Mouse (Mus musculus): ENCODE results near the gene Xpr1.

Xpr1 gene

DNA sequence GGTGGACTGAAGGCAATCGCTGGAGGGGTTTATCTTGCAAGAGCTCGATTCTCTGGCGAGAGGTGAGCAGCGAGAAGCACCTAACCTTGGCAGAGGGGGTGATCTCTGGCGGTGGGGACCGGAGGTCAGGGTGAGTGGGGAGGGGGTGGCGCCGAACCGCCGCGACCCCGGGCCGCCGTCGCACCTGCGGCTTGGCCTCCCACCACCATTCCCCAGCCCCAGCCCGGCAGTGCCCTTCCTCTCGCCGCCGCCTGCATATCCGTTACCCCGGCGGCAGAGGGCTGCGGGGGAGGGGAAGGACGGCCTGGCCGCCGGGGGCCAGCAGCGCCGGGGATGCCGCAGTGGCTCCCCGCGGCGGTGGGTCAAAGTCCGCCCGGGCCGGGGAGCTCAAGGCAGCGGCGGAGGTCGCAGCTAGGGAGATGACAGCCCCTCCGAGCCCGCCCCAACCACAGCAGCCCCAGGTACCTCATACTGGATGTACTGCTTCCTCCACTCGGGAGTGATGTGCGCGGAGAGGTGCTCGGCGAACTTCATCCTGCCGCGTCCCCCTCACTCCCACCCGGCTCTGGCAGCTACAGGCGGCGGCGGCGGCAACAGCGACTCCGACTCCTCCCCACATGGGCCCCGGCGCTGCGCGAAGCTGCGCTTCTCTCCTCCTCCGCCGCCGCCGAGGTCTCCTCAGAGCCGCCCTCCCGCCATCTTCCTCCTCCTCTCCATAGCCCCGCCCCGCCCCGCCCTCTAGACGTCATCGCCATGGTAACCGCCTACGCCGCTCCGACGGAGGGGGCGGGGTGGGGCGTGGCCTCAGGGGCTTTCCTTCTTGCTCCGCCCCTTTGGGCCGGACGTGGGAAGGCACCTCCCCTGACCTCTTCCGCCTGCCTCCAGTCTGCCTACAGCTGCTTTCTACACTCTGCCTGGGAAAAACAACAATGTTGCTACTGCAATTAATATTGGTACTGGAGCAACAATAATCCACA is at the start of gene Xpr1:
Gene Xpr1, minus strand, starts transcription at position 715 of the 977 bp plus-strand sequence.
- in situ Hi-C loops (cut with MboI; ENCODE audit: low pct_unique_long_range_greater_than_20kb in 1 of 2, low sequenced_read_pairs in 2 of 2, unreplicated experiment in 1 of 2): no loop called here

DNA sequence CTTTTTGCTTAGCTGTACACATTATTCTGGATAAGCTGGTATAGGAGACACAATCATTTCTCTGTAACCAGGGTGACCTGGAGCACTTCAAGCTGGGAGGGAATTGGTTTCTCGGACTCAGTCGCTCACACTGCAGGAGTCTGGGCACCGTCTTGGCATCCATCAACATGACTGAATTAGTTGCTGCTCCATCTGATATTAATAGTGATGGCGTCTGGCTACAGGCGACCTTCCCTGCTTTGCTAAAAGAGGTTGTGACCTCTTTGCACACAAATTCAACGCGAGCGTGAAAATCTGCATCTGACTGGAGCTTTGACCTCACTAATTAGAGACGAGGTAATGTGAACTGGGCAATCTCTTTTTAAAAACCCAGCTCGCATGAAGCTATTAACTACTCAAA is 46.2 kb upstream of the Xpr1 start:
- in situ Hi-C loops (cut with MboI; ENCODE audit: low pct_unique_long_range_greater_than_20kb in 1 of 2, low sequenced_read_pairs in 2 of 2, unreplicated experiment in 1 of 2): no loop called here

DNA sequence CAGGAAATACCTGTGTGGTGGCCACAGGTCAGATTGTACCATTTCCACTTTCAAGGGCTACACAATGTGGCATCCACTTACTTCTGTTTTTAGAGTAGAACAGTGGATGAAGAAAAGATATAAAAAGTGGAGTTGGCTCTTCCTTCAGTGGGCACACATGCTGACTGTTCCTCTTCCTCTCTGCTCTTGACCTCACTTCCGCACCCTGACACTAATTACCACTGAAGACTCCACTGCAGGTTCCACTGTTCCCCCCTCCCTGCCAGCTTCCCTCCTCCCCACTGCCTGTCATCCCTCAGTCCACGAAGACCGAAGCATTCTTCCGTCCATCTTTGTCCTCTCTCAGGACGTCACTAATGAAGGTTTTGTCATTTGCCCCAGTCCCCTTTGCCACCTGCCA is 45.4 kb upstream of the Xpr1 start:
- in situ Hi-C loops (cut with MboI; ENCODE audit: low pct_unique_long_range_greater_than_20kb in 1 of 2, low sequenced_read_pairs in 2 of 2, unreplicated experiment in 1 of 2): no loop called here

DNA sequence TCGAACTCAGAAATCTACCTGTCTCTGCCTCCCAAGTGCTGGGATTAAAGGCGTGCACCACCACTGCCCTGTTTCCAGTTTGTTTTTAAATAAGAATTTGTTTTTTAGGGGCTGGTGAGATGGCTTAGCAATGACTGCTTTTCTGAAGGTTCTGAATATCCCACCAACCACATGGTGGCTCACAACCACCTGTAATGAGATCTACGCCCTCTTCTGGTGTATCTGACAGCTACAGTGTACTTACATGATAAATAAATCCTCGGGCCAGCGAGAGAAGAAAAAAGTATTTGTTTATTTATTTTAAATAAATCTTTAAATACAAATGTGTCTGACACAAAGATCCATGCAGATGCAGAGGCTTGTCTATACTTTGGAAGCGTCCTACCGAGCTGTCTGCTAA is 40.3 kb upstream of the Xpr1 start:
- in situ Hi-C loops (cut with MboI; ENCODE audit: low pct_unique_long_range_greater_than_20kb in 1 of 2, low sequenced_read_pairs in 2 of 2, unreplicated experiment in 1 of 2): loop anchor here in 1 of 2 experiments (10.0 kb wide), 1 partner anchor 163 kb away; no protein-coding TSS in a partner anchor

DNA sequence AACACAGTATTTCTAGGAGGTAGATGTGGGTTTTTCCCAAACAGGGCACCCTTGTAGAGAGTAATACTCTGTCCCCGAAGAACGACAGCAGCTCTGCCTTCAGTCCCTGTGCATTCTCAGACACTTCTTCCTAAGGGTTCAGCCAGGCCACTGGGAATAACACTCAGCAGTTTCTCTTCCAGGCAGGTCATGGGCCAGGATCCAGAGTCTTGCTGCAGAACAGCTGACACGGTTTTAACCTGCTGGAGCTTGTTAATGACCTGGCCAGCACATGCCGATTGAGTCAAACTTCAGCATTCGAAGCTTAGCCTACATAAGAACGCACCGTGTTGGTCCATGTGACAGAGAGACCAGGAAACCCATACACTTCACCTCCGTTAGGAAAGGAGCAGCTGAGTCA is 36.0 kb upstream of the Xpr1 start:
- in situ Hi-C loops (cut with MboI; ENCODE audit: low pct_unique_long_range_greater_than_20kb in 1 of 2, low sequenced_read_pairs in 2 of 2, unreplicated experiment in 1 of 2): loop anchor here in 1 of 2 experiments (10.0 kb wide), 1 partner anchor 158 kb away; no protein-coding TSS in a partner anchor

DNA sequence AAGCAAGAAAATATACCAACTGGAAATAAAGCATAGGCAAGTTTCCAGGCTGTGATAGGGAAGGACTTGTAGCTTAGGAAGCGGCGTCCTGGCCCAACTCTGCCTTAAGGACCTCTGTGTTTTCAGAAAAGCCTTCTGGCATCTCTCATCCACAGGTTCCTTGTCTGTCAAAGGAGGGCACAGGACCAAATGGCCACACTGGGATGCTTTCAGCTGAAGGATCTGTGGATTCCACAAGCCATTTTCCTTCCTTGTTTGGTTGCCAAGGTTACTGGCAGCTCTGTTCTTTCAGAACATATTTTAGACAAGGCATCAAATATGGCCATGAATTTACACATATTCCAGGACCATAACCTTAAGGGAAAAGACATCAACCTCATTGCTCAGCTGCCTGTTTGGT is 31.7 kb upstream of the Xpr1 start:
- in situ Hi-C loops (cut with MboI; ENCODE audit: low pct_unique_long_range_greater_than_20kb in 1 of 2, low sequenced_read_pairs in 2 of 2, unreplicated experiment in 1 of 2): no loop called here

DNA sequence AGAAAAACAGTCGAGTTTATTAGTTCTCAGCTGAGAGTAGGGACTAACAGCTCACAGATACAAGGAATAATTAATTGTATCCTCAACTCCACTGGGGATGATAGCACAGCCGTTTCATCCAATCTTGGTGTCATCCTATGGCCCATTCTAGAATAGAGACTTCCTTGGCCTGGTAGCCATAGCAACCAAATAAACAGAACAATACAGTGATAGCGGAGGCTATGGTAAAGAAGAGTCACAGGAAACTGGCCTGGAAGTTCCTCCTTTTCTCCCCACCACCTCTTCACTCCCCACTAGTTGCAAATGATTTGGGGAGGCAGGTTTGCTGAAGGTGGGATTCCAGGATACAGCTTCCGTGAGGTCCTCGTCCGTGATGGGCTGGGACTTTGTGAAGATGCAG is 30.1 kb upstream of the Xpr1 start:
- in situ Hi-C loops (cut with MboI; ENCODE audit: low pct_unique_long_range_greater_than_20kb in 1 of 2, low sequenced_read_pairs in 2 of 2, unreplicated experiment in 1 of 2): no loop called here

DNA sequence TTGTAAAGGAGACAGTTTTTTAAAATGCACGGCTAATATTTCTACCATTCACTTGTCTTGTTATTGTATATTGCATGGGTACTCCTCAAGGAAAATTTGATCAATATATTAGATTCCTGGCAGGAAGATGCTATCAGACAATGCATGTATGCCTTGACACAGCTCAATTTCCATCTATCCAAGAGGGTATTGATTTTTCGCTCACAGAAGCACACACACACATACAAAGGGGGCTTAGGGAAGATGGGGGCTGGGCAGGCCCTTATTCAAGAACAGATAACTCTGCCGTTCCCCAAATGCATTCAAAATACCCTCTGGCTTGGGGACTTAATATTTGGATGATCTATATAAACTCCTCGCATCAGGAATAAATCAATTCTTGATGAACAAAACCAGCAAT is 25.9 kb upstream of the Xpr1 start:
- in situ Hi-C loops (cut with MboI; ENCODE audit: low pct_unique_long_range_greater_than_20kb in 1 of 2, low sequenced_read_pairs in 2 of 2, unreplicated experiment in 1 of 2): no loop called here

DNA sequence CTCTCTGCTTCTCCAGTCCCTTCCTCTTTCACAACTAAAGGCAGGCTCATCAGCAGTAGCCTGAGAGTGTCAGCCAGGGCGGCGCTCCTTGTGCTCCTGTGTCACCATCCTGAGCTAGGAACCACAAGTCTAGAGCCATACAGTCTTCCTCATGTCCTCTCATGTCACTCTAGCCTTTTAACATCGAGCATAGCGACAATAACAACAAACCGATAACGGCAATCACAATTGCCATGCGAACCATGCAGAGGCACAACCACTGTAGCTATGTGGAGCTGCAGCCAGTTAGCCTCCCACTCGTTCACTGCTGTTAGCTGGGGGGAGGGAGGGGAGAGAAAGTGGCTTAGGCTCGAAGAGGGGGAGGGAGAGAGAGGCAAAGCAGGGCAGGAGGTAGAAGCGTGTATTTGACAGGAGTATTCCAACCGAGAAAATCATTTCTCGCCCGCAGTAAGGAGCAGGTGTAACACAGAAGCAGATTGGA is 25.3 kb upstream of the Xpr1 start:
- in situ Hi-C loops (cut with MboI; ENCODE audit: low pct_unique_long_range_greater_than_20kb in 1 of 2, low sequenced_read_pairs in 2 of 2, unreplicated experiment in 1 of 2): no loop called here

DNA sequence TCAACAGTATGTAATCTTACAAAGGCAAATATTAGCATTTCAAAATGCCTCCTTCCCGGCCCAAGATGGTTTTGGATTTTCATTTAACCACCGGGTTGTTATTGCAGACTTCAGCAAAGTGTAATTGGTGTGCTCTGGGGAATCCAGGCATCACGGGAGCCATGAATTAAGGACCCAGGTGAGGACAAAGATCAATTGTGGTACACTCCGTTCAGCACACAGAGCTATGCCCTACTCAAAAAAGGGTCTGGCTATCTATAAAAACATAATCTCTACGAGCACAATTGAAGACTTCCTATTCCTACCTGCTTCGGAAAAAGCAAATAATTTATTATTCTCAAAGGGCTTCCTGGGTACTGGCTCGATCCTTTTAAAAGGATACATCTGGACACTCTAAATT is 22.3 kb upstream of the Xpr1 start:
- in situ Hi-C loops (cut with MboI; ENCODE audit: low pct_unique_long_range_greater_than_20kb in 1 of 2, low sequenced_read_pairs in 2 of 2, unreplicated experiment in 1 of 2): no loop called here

DNA sequence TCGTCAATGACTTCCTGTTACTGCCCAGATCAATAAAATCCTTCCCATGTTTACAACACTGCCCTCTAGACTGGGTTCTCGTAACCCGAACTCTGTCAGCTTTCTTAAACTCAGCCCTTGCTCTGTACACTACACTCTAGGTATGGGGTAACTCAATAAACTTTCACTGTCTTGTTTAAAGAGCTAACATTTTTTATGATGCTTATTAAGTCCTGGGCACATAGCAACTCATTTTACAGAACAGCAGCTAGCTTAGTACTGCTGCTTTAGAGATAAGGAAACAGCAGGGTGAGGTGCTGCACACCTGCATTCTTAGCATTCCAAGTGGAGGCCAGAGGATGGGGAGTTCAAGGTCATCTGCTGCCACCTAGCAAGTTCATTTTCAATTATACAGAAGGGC is 21.3 kb upstream of the Xpr1 start:
- in situ Hi-C loops (cut with MboI; ENCODE audit: low pct_unique_long_range_greater_than_20kb in 1 of 2, low sequenced_read_pairs in 2 of 2, unreplicated experiment in 1 of 2): no loop called here

DNA sequence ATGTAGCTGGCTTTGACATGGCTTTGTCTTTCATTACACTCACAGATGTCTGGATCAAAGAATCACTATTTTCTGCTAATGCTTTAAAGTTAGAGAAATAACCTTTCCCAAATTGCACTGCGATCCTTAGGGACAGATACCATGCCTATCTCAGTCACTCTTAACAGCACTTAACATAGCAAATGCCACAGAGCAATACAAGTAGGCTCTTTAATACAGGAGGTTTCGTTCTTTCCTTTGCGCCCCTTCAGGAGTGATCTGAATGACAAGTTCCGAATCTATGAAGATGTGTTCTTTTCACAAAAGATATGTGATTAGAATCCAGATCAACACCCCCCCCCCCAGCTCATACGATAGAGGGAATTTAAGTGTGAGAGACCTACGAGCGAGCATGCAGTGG is 12.1 kb upstream of the Xpr1 start:
- in situ Hi-C loops (cut with MboI; ENCODE audit: low pct_unique_long_range_greater_than_20kb in 1 of 2, low sequenced_read_pairs in 2 of 2, unreplicated experiment in 1 of 2): no loop called here

DNA sequence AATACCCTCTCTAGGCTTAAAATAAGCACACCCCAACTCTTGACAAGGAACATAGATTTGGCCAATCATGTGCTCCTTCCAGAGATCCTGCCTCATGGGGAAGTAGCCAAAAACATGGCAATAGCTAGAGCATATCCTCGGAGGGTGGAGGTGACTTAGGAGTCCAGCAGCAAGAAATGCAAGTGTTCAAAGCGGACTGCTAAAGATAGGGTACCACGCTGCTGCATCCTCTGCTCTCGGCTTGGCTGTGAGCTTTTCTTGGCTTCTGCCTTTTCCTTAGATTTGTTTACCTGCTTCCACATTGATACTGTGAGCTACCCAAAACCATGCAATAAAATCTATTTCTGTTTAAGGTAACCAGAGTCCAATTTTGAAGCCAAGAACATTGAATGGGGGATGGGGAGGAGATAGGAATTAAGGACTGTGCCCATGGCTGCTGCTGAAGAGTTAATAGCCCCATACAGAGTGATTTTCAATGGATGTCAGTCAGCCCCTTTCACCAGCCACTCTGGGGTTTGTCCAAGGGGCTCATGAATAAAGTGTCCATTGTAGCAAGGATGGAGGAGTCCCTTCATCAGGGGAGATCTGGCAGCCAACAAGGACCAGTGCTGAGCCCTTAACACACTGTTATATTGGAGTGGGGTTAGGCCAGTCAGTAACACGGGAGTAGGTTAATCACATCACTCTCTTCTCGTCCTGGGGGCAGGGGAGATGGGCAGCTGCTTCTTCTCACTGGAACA is 10.1 kb upstream of the Xpr1 start:
- in situ Hi-C loops (cut with MboI; ENCODE audit: low pct_unique_long_range_greater_than_20kb in 1 of 2, low sequenced_read_pairs in 2 of 2, unreplicated experiment in 1 of 2): no loop called here

DNA sequence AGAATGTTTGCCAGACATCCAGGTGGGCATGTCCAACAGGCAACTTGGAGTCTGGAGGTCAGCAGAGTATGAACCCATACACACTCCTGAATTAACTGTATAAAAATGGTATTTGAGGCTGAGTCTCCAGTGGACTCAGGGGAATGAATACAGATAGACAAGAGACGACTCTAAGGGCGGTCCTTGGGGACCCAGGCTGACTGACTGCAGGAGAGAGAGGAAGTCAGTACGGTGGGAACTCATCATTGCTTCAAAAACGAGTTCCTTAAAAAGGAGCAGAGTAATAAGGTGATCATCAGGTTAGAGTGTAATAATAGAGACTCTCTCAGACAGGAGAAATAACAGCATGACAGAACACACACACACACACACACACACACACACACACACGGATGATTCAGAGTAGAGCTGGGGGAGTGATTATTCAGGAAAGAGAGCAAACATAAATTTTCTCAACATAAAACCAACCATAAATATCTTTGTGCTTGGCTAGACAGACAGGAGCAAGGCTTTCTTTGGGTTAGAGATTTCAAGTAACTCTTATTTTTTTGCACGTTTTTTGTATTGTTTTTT is 8.6 kb upstream of the Xpr1 start:
- in situ Hi-C loops (cut with MboI; ENCODE audit: low pct_unique_long_range_greater_than_20kb in 1 of 2, low sequenced_read_pairs in 2 of 2, unreplicated experiment in 1 of 2): no loop called here

DNA sequence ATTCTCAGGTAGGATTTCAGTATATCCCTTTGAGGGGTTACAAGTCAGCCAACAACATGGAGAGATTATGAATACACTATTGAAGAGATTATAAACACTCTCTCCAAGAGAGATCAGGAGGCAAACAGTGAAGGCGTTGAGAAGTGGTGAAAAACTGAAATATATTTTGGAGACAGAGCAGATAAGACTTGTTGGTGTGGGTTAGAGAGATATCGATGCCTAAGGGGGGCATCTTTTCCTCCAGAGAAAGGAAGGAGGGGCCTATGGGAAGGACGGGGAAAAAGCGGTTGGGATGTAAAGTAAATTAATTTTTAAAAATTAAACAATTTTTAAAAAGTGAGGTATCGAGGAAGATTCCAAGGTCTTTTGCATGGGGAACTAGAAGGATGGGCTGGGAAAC is 8.1 kb upstream of the Xpr1 start:
- in situ Hi-C loops (cut with MboI; ENCODE audit: low pct_unique_long_range_greater_than_20kb in 1 of 2, low sequenced_read_pairs in 2 of 2, unreplicated experiment in 1 of 2): no loop called here

DNA sequence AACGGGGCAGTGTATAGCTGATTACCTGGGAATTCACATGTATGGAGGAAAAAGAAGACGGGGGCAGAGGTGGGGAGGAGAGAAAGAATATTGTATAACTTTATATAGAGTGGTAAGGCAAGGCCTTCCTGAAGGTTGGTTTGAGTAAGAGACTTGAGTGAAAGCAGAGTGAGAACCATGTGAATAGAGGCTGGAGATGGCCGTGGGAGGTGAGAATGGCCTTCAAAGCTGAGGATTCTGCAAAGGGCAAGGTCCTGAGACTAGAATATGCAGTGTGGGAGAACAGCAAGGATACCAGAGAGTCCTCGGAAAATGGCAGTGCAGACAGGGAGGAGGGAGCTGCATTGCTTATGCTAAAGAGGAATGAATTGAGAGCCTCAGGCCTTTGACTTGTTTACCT is 6.6 kb upstream of the Xpr1 start:
- in situ Hi-C loops (cut with MboI; ENCODE audit: low pct_unique_long_range_greater_than_20kb in 1 of 2, low sequenced_read_pairs in 2 of 2, unreplicated experiment in 1 of 2): no loop called here

DNA sequence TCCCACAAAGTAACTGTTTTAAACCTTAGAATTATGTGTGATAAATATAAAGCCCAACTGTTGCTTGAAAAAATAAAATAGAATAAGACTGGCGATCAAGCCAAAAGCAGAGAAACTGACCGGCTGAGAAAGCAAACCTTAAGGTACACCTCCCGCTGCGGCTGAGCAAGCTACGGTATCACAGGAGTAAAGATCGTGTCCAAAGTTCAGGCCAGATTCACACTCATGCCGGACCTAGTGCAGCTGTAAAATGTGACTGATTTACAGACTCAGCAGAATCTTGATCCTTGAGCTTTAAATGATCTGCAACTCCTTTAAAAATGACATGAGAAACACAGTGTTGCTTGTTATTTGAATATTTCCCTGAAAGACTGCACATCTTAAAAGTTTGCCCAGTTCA is 4.8 kb upstream of the Xpr1 start:
- in situ Hi-C loops (cut with MboI; ENCODE audit: low pct_unique_long_range_greater_than_20kb in 1 of 2, low sequenced_read_pairs in 2 of 2, unreplicated experiment in 1 of 2): no loop called here

DNA sequence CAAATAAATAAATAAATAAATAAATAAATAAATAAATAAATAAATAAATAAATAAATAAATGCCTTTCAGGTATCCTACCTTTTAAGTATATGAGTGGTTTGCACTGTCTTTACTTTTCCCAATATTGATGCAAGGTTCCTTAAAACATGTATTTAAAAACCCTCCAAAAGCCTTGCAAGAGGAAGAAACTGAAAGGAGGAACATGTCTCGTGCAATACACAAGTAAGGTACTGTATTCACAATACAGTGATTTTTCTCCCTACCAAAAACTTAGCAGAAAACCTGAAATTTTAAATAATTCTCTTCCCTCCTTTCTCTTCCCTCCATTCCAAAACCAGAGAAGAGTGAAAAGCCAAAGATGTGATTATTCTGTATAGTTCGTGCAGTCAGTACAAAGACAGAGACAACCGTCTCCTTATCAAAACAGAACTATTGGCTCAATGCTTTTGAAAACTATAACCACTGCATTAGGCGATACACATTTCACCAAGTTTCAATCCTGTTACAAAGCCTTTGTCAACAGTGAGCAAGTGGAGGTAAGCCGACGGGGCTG is 991 bp downstream of the Xpr1 start:
- in situ Hi-C loops (cut with MboI; ENCODE audit: low pct_unique_long_range_greater_than_20kb in 1 of 2, low sequenced_read_pairs in 2 of 2, unreplicated experiment in 1 of 2): no loop called here

DNA sequence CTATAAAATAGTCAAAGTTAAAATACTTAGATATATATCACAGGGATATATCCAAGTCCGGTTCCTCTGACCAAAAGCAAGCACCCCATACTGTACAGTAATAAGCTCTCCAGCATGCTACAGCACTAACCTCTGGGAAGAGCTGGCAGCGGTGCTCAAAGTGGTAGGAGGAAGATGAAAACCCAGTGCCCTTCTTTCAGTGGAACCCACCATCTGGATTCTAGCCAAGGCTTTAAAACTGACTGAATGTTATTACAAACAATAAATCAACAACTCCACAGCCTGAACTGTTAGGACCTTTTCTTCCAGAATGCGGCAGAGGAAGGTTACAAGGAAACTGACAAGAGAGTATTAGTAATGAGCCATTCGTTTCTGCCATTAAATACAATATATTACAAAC is 1.8 kb downstream of the Xpr1 start:
- in situ Hi-C loops (cut with MboI; ENCODE audit: low pct_unique_long_range_greater_than_20kb in 1 of 2, low sequenced_read_pairs in 2 of 2, unreplicated experiment in 1 of 2): no loop called here
